8 mouse cellular contexts compared by ENCODE assay signal in the genomic region with DNA sequence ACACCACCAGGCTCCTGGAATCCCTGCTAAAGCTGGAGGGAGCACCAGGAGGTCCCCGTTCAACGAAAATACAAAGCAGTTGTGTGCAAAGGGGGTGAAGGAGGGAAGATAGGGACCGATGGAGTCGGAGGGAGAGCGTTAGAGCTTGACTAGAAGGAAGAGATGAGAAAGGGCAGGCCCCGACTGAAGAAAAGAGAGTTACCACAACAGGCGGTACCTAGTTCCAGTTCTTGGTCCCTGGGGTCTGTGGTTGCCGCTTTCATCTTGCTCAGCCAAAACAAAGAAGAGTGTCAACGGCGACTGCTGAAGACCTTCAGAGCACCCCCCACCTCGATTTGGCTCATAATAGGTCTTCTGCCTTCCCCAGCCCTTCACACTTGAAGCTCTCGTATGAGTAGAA. TPM values are rescaled to one million over a fixed set of nuclear protein-coding genes. Genes with fewer than 3 reads are reported as not detected.
DNase-seq lines count a peak whose midpoint lies in the region; ATAC-seq and TF ChIP-seq lines count a peak whose summit lies in the region.

No protein-coding gene starts in this region.

- no peaks in the 10 kb centered on the region for H3K36me3 ChIP-seq in heart, embryonic 11.5 days (ENCODE audit: control insufficient read depth, insufficient read depth, low read length)
- no peaks in the 10 kb centered on the region for H3K36me3 ChIP-seq in forebrain, embryonic 12.5 days (replicated peaks)
- H3K36me3 ChIP-seq in liver, embryonic 14.5 days (replicated peaks; ENCODE audit: control insufficient read depth, insufficient read depth, low read depth) = no peaks in the 10 kb centered on the region
- H3K36me3 ChIP-seq in stomach, postnatal 0 days (ENCODE audit: control insufficient read depth, insufficient read depth, low read length) = no peaks in the 10 kb centered on the region

- TF ChIP-seq EP300 in liver, embryonic 14.5 days (IDR thresholded peaks at IDR 0.05; ENCODE audit: low read depth) = no peak
- no peak for TF ChIP-seq EP300 in stomach, postnatal 0 days (optimal IDR thresholded peaks at IDR 0.05)

- peak overlapping the region; percentile 88 for H3K4me2 ChIP-seq in heart, embryonic 11.5 days
- peak overlapping the region; percentile 85 for H3K4me2 ChIP-seq in forebrain, embryonic 12.5 days
- H3K4me2 ChIP-seq in liver, embryonic 14.5 days (ENCODE audit: low read depth) = peak overlapping the region; percentile 95
- H3K4me2 ChIP-seq in stomach, postnatal 0 days (replicated peaks; ENCODE audit: low read depth) = peak overlapping the region; percentile 78

- peak overlapping the region; percentile 79 for H3K9ac ChIP-seq in heart, embryonic 11.5 days (ENCODE audit: low read depth, low read length)
- H3K9ac ChIP-seq in forebrain, embryonic 12.5 days = peak overlapping the region; percentile 78
- H3K9ac ChIP-seq in liver, embryonic 14.5 days (replicated peaks) = peak overlapping the region; percentile 68
- peak overlapping the region; percentile 88 for H3K9ac ChIP-seq in stomach, postnatal 0 days (ENCODE audit: low read length)

- DNase-seq in heart, adult 9 months (ENCODE audit: low spot score in 2 of 2) = no peak
- no peak for DNase-seq in liver, embryonic 14.5 days (ENCODE audit: low read depth in 3 of 3, low spot score in 3 of 3)
- peak; percentile 18 for DNase-seq in stomach, postnatal 0 days (ENCODE audit: low spot score)
- no peak for DNase-seq in adrenal gland, postnatal 36 days
- DNase-seq in kidney, postnatal 36 days = no peak

- 7% methylated on average over 12 of the region's 12 CpGs for WGBS in heart, embryonic 11.5 days (ENCODE audit: insufficient replicate concordance)
- 1% methylated on average over 12 of the region's 12 CpGs for WGBS in forebrain, embryonic 12.5 days
- 12% methylated on average over 12 of the region's 12 CpGs for WGBS in liver, embryonic 14.5 days (ENCODE audit: insufficient replicate concordance)
- WGBS in stomach, postnatal 0 days = 4% methylated on average over 12 of the region's 12 CpGs

- ATAC-seq in heart, embryonic 11.5 days (replicated peaks; ENCODE audit: insufficient number of reproducible peaks, low FRiP score, low TSS enrichment) = peak; percentile 21; the same call in 1 of the 2 replicates
- peak; percentile 1 for ATAC-seq in CD4-positive, CD25-positive, alpha-beta regulatory T cell, adult 4 months
- no peak; the same call in 1 of the 2 replicates for ATAC-seq in forebrain, embryonic 12.5 days (ENCODE audit: low FRiP score)
- ATAC-seq in liver, embryonic 14.5 days (ENCODE audit: insufficient read depth) = peak; percentile 11; the same call in 1 of the 2 replicates
- no peak for ATAC-seq in stomach, postnatal 0 days (ENCODE audit: low FRiP score, low TSS enrichment)

- peak overlapping the region; percentile 86 for H3K4me3 ChIP-seq in heart, embryonic 11.5 days (ENCODE audit: low read depth, low read length)
- H3K4me3 ChIP-seq in forebrain, embryonic 12.5 days (replicated peaks) = peak overlapping the region; percentile 86
- H3K4me3 ChIP-seq in liver, embryonic 14.5 days (ENCODE audit: insufficient read depth in 1 of 2, low read depth in 2 of 2, low read length in 2 of 2) = peak overlapping the region; percentile 83 to 86
- H3K4me3 ChIP-seq in stomach, postnatal 0 days (ENCODE audit: low read depth, low read length) = peak overlapping the region; percentile 92

- peaks cover 14% of the 10 kb centered on the region; the same call in 1 of the 2 replicates for H3K4me1 ChIP-seq in heart, embryonic 11.5 days (ENCODE audit: control insufficient read depth, insufficient read depth, low read length)
- peaks cover 18% of the 10 kb centered on the region for H3K4me1 ChIP-seq in forebrain, embryonic 12.5 days
- H3K4me1 ChIP-seq in liver, embryonic 14.5 days (replicated peaks; ENCODE audit: control insufficient read depth in 2 of 2, insufficient read depth in 2 of 2, low read length in 1 of 2) = peaks cover 5 to 7% of the 10 kb centered on the region in 2 experiments; a peak in 3 of 4 replicates
- no peaks in the 10 kb centered on the region for H3K4me1 ChIP-seq in stomach, postnatal 0 days (replicated peaks; ENCODE audit: control insufficient read depth, insufficient read depth)

- H3K27ac ChIP-seq in heart, embryonic 11.5 days (ENCODE audit: low read depth, low read length) = peak overlapping the region; percentile 83
- H3K27ac ChIP-seq in forebrain, embryonic 12.5 days = peak overlapping the region; percentile 89
- H3K27ac ChIP-seq in liver, embryonic 14.5 days = peak overlapping the region; percentile 7; the same call in 1 of the 2 replicates
- H3K27ac ChIP-seq in stomach, postnatal 0 days (replicated peaks) = peak overlapping the region; percentile 89

- TF ChIP-seq CTCF in liver, embryonic 14.5 days (IDR thresholded peaks at IDR 0.05; ENCODE audit: low read depth) = no peak
- TF ChIP-seq CTCF in stomach, postnatal 0 days (IDR thresholded peaks at IDR 0.05; ENCODE audit: low read depth) = no peak

- no peaks in the 10 kb centered on the region for H3K9me3 ChIP-seq in heart, embryonic 11.5 days (replicated peaks; ENCODE audit: control insufficient read depth, low read length)
- no peaks in the 10 kb centered on the region for H3K9me3 ChIP-seq in forebrain, embryonic 12.5 days
- H3K9me3 ChIP-seq in liver, embryonic 14.5 days (ENCODE audit: control insufficient read depth, low read length) = no peaks in the 10 kb centered on the region
- H3K9me3 ChIP-seq in stomach, postnatal 0 days (ENCODE audit: control insufficient read depth, low read length) = no peaks in the 10 kb centered on the region

- H3K27me3 ChIP-seq in heart, embryonic 11.5 days (ENCODE audit: control insufficient read depth, insufficient read depth, low read length) = no peaks in the 10 kb centered on the region
- H3K27me3 ChIP-seq in forebrain, embryonic 12.5 days = no peaks in the 10 kb centered on the region
- no peaks in the 10 kb centered on the region; the same call in 1 of the 2 replicates for H3K27me3 ChIP-seq in liver, embryonic 14.5 days (ENCODE audit: control insufficient read depth, insufficient read depth, low read length)
- no peaks in the 10 kb centered on the region for H3K27me3 ChIP-seq in stomach, postnatal 0 days (ENCODE audit: control insufficient read depth, insufficient read depth, low read length)

RNA-seq across cellular contexts. Expression of a gene that starts 0.8 kb away (rescaled TPM):
- polyA plus RNA-seq in heart, embryonic 11.5 days (2014; fragmentation: Nextera tagmentation; extraction: Ambion mirVana) = 11.8 and 16.3 TPM in 2 replicates
- polyA plus RNA-seq in CD4-positive, CD25-positive, alpha-beta regulatory T cell, adult 4 months (2017; shearing (Covaris generic)) = 10 to 100 TPM; 26.2 to 32.6 TPM
- 16.3 and 19.7 TPM in 2 replicates for polyA plus RNA-seq in forebrain, embryonic 12.5 days (2016; fragmentation: Nextera tagmentation; extraction: Ambion mirVana)
- 2.2 and 2.7 TPM in 2 replicates for polyA plus RNA-seq in liver, embryonic 14.5 days (2012; rRNA removed)
- polyA plus RNA-seq in liver, embryonic 14.5 days (2014; fragmentation: Nextera tagmentation; extraction: Ambion mirVana) = 6.7 and 7.0 TPM in 2 replicates
- polyA plus RNA-seq in stomach, postnatal 0 days (2015; fragmentation: Nextera tagmentation; extraction: Ambion mirVana) = 6.1 and 6.4 TPM in 2 replicates
- total RNA-seq in adrenal gland, postnatal 36 days (2021) = 10 to 100 TPM; 16.9 to 20.7 TPM

RNA-seq across cellular contexts. Expression of a gene that starts 59.6 kb away (rescaled TPM):
- polyA plus RNA-seq in heart, embryonic 11.5 days (2014; fragmentation: Nextera tagmentation; extraction: Ambion mirVana) = 0.19 TPM in 1 of 2 replicates, not detected in the other
- not detected for polyA plus RNA-seq in CD4-positive, CD25-positive, alpha-beta regulatory T cell, adult 4 months (2017; shearing (Covaris generic))
- 0.06 TPM in 1 of 2 replicates, not detected in the other for polyA plus RNA-seq in forebrain, embryonic 12.5 days (2016; fragmentation: Nextera tagmentation; extraction: Ambion mirVana)
- polyA plus RNA-seq in liver, embryonic 14.5 days (2012; rRNA removed) = not detected in 2 replicates
- not detected in 2 replicates for polyA plus RNA-seq in liver, embryonic 14.5 days (2014; fragmentation: Nextera tagmentation; extraction: Ambion mirVana)
- 0.16 and 0.29 TPM in 2 replicates for polyA plus RNA-seq in stomach, postnatal 0 days (2015; fragmentation: Nextera tagmentation; extraction: Ambion mirVana)
- 1 to 10 TPM; 4.0 to 4.5 TPM for total RNA-seq in adrenal gland, postnatal 36 days (2021)

Comparison
In these comparisons a context has a peak if more than half of its experiments do, and no peak if none do; other contexts are left out.
1. ATAC-seq: peak in heart, embryonic 11.5 days (single experiment), CD4-positive, CD25-positive, alpha-beta regulatory T cell, adult 4 months (single experiment) and liver, embryonic 14.5 days (single experiment); none in forebrain, embryonic 12.5 days (single experiment) and stomach, postnatal 0 days (single experiment).
2. H3K27ac ChIP-seq: peak in every context shown above with its lines; median percentile 89 in forebrain, embryonic 12.5 days; 89 in stomach, postnatal 0 days; 83 in heart, embryonic 11.5 days; 7 in liver, embryonic 14.5 days.
3. Peak in every context shown above with its lines, with median percentiles within 50 percentile points of each other: H3K4me2 ChIP-seq, H3K4me3 ChIP-seq and H3K9ac ChIP-seq.